Mouse (Mus musculus) hindbrain, embryonic 11.5 days (tissue): Measurements from ENCODE around the gene Stim2. TPM values are rescaled to one million over a fixed set of nuclear protein-coding genes. Genes with fewer than 3 reads are reported as not detected.

Experiments used
- ATAC-seq: fragments of 200-750 bp; cut with Nextera tagmentation; 2 replicates; pipeline ENCODE4 v1.8.0; 2017; ENCODE audit warnings: mild to moderate bottlenecking, moderate TSS enrichment, moderate library complexity; ENCODE audit not compliant: low FRiP score
- DNase-seq: peaks from one replicate; pipeline ENCODE4 v3.0.0-alpha.2; 2015; ENCODE audit warnings: low spot score
- H3K27ac ChIP-seq: fragments of 300-500 bp; sonication (generic); 2 replicates; pipeline ENCODE4 v1.5.1; 2014; ENCODE audit warnings: mild to moderate bottlenecking, low read depth, low read length
- H3K27me3 ChIP-seq: fragments of 300-500 bp; sonication (generic); 2 replicates; pipeline ENCODE4 v1.6.1; 2014; ENCODE audit warnings: mild to moderate bottlenecking, low read length, moderate library complexity, mixed read lengths; ENCODE audit not compliant: control insufficient read depth, insufficient read depth
- H3K36me3 ChIP-seq: fragments of 300-500 bp; sonication (generic); 2 replicates; pipeline ENCODE4 v1.6.1; 2014; ENCODE audit warnings: mild to moderate bottlenecking, low read length, moderate library complexity, mixed read lengths; ENCODE audit not compliant: control insufficient read depth, insufficient read depth
- H3K4me1 ChIP-seq: fragments of 300-500 bp; sonication (generic); replicated peaks from 2 replicates; pipeline ENCODE4 v1.6.1; 2014; ENCODE audit warnings: low read length, mixed read lengths; ENCODE audit not compliant: control insufficient read depth, insufficient read depth
- H3K4me2 ChIP-seq: fragments of 300-500 bp; sonication (generic); replicated peaks from 2 replicates; pipeline ENCODE4 v1.6.1; 2014; ENCODE audit warnings: mild to moderate bottlenecking, low read depth, low read length
- H3K4me3 ChIP-seq: fragments of 300-500 bp; sonication (generic); 2 replicates; pipeline ENCODE4 v1.5.1; 2014; ENCODE audit warnings: low read depth, low read length
- H3K9ac ChIP-seq: fragments of 300-500 bp; sonication (generic); 2 replicates; pipeline ENCODE4 v1.6.1; 2014; ENCODE audit warnings: low read depth, low read length
- H3K9me3 ChIP-seq: fragments of 300-500 bp; sonication (generic); 2 replicates; pipeline ENCODE4 v1.6.1; 2016; ENCODE audit warnings: low read length; ENCODE audit not compliant: control insufficient read depth
- WGBS: fragments of 180-500 bp; shearing (Covaris S2); extraction: QIAGEN DNeasy Blood & Tissue Kit; methylation state at CpG from one replicate; pipeline ENCODE4 v1.1.7; 2014; 5-methylcytosine and 5-hydroxymethylcytosine counted together
- polyA plus RNA-seq: library from polyadenylated mRNA; unstranded; fragments of >200 nt; fragmentation: Nextera tagmentation; extraction: Ambion mirVana; gene quantifications from 2 replicates; pipeline ENCODE4 v1.2.1, GENCODE M21; 2014

Gene Stim2
- polyA plus RNA-seq, 1 experiment from 2014 or later: 18.5 TPM

GRCm38 (mm10) chr5:54062079-54062478 lies 63.8 kb downstream of the Stim2 start:
- WGBS: 88% methylated on average over 7 of the region's 7 CpGs
- Histone ChIP-seq H3K4me3 (no peak overlapping the region), H3K36me3 (no peaks in the 10 kb centered on the region), H3K4me1 (no peaks in the 10 kb centered on the region), H3K4me2 (no peak overlapping the region), H3K9ac (no peak overlapping the region), H3K9me3 (no peaks in the 10 kb centered on the region), H3K27me3 (no peaks in the 10 kb centered on the region), H3K27ac (no peak overlapping the region)
- no peak for DNase-seq
- no peak for ATAC-seq

- no peak for ATAC-seq
- H3K27ac ChIP-seq: no peak overlapping the region
Measured at GRCm38 (mm10) chr5:54067591-54067990, 69.3 kb downstream of the Stim2 start.

GRCm38 (mm10) chr5:54070549-54070948 lies 72.2 kb downstream of the Stim2 start:
- H3K4me1 ChIP-seq: no peaks in the 10 kb centered on the region
- H3K4me3 ChIP-seq: no peak overlapping the region
- no peaks in the 10 kb centered on the region for H3K9me3 ChIP-seq
- no peak overlapping the region for H3K27ac ChIP-seq
- H3K9ac ChIP-seq: no peak overlapping the region
- no peak overlapping the region for H3K4me2 ChIP-seq
- WGBS: 90% methylated on average over 2 of the region's 2 CpGs
- DNase-seq (no peak), ATAC-seq (no peak)
- H3K36me3 ChIP-seq: no peaks in the 10 kb centered on the region
- H3K27me3 ChIP-seq: no peaks in the 10 kb centered on the region

More at GRCm38 (mm10) chr5:54067591-54067990, 69.3 kb downstream of the Stim2 start:
- Histone ChIP-seq H3K9me3 (no peaks in the 10 kb centered on the region), H3K9ac (no peak overlapping the region), H3K4me1 (no peaks in the 10 kb centered on the region), H3K27me3 (no peaks in the 10 kb centered on the region), H3K36me3 (no peaks in the 10 kb centered on the region), H3K4me2 (no peak overlapping the region), H3K4me3 (no peak overlapping the region)
- no peak for DNase-seq
- 93% methylated on average over 3 of the region's 3 CpGs for WGBS

DNA sequence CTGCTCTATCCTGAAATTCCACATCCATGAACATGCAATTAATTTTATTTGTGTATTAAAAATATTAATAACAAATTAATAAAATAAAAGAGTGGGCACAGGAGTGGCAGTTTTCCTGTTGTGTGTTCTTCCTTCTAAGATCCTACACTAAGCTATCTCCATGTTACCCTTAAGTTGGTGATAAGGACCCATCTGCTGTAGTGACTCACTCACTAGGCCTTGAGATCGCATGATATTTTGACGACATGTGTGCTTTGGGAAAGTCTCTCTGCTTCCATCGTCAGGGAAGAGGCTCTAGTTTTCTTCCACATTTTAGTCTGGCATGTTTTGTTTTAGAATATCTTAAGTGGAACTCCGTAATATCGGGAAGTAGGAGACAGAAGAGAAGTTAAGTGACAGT lies 73.0 kb downstream of the Stim2 start:
- ATAC-seq (no peak), DNase-seq (no peak)
- Histone ChIP-seq H3K4me1 (no peaks in the 10 kb centered on the region), H3K36me3 (no peaks in the 10 kb centered on the region), H3K27ac (no peak overlapping the region), H3K4me2 (no peak overlapping the region), H3K9ac (no peak overlapping the region), H3K4me3 (no peak overlapping the region), H3K27me3 (no peaks in the 10 kb centered on the region), H3K9me3 (no peaks in the 10 kb centered on the region)
- WGBS: 94% methylated on average over 5 of the region's 5 CpGs

- no peaks in the 10 kb centered on the region for H3K4me1 ChIP-seq
- no peaks in the 10 kb centered on the region for H3K36me3 ChIP-seq
- ATAC-seq (no peak), DNase-seq (no peak)
- no peak overlapping the region for H3K4me2 ChIP-seq
- no peaks in the 10 kb centered on the region for H3K9me3 ChIP-seq
- H3K4me3 ChIP-seq: no peak overlapping the region
- WGBS: 90% methylated on average over 7 of the region's 7 CpGs
- no peak overlapping the region for H3K27ac ChIP-seq
- no peak overlapping the region for H3K9ac ChIP-seq
- no peaks in the 10 kb centered on the region for H3K27me3 ChIP-seq
Measured at GRCm38 (mm10) chr5:54071705-54072104, 73.4 kb downstream of the Stim2 start.

DNA sequence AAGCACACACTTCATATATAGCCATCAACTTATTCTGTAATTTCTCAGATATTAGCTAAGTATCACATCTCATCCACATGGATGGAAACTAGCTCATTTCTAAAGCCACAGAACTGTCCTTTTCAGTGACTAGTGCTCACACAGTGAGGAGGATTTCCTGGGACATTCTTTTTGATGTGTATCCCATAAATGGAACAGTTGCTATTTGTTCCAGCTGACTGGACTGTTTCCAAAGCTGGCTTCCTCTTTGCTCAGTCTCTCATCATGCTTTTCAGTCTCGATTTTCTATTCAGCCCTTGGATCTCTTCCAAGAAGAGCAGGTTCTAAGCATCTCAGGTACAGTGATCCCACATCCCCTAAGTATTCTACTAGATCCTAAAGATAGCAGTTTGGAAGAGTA lies 75.0 kb downstream of the Stim2 start:
- no peak for DNase-seq
- Histone ChIP-seq H3K4me2 (no peak overlapping the region), H3K27me3 (no peaks in the 10 kb centered on the region), H3K4me3 (no peak overlapping the region), H3K9me3 (no peaks in the 10 kb centered on the region), H3K36me3 (no peaks in the 10 kb centered on the region), H3K4me1 (no peaks in the 10 kb centered on the region), H3K27ac (no peak overlapping the region), H3K9ac (no peak overlapping the region)
- 61% methylated on average over 1 of the region's 1 CpGs for WGBS
- ATAC-seq: no peak

- Histone ChIP-seq H3K36me3 (no peaks in the 10 kb centered on the region), H3K4me3 (no peak overlapping the region), H3K9ac (no peak overlapping the region), H3K4me1 (no peaks in the 10 kb centered on the region), H3K9me3 (no peaks in the 10 kb centered on the region), H3K27ac (no peak overlapping the region), H3K4me2 (no peak overlapping the region), H3K27me3 (no peaks in the 10 kb centered on the region)
- WGBS: 91% methylated on average over 1 of the region's 1 CpGs
- ATAC-seq: no peak
- DNase-seq: no peak
Measured at GRCm38 (mm10) chr5:54079997-54080396, 81.7 kb downstream of the Stim2 start.

DNA sequence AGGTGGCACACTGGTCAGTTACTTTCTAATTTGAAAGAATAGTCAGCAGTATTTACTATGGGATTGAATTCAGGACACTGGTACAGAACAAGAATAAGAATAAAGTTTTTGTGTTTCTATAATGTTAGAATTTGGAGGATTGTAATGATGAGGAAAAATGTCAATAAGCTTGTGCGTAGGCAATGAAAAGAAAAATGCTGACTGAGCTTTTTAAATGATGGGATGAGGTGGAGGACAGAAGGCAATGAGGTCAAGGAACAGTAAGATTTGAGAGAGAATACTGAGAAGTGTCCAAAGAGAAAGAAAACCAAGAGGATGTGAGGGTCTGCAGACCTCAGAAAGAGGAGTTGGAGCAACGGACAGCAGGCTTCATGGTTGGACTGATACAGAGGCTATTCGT lies 89.6 kb downstream of the Stim2 start:
- no peak for DNase-seq
- 95% methylated on average over 3 of the region's 3 CpGs for WGBS

DNA sequence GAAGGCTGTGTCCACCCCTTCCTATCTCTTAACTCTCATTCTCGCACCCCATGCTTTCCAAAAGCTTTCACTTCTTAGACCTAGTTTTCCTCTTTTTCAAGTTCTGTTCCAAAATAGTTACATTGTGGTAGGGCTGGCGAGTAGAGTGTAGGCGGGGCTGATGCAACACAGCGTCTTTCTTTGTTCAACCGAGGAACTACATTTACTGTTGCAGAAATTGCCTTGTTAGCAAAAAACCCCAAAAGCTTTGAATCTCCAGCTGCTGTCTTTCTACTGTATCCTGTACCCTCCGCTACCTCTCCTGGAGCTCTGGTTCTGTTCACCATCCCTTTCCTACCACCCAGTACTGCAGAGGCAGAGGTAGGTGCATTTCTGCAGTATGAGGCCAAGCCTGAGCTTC lies 99.9 kb downstream of the Stim2 start:
- Histone ChIP-seq H3K27me3 (no peaks in the 10 kb centered on the region), H3K4me2 (no peak overlapping the region), H3K9me3 (no peaks in the 10 kb centered on the region), H3K4me3 (no peak overlapping the region), H3K9ac (no peak overlapping the region), H3K36me3 (no peaks in the 10 kb centered on the region), H3K4me1 (no peaks in the 10 kb centered on the region), H3K27ac (no peak overlapping the region)
- ATAC-seq: no peak
- DNase-seq: no peak
- WGBS: 81% methylated on average over 6 of the region's 6 CpGs

More for the DNA sequence above, 89.6 kb downstream of the Stim2 start:
- Histone ChIP-seq H3K36me3 (no peaks in the 10 kb centered on the region), H3K4me2 (no peak overlapping the region), H3K4me3 (no peak overlapping the region), H3K27ac (no peak overlapping the region), H3K27me3 (no peaks in the 10 kb centered on the region), H3K9me3 (no peaks in the 10 kb centered on the region), H3K4me1 (no peaks in the 10 kb centered on the region), H3K9ac (no peak overlapping the region)
- no peak for ATAC-seq
